Mouse (Mus musculus): ENCODE measurements at regions not wholly inside any gene's neighbourhood (a gene's known extent, or its start where the extent isn't known, plus 50 kb on each side); places are given as distances from the start of the nearest gene placed in this dataset.
A peak's percentile ranks its signal among the peaks of the same experiment; 100 is the strongest.

DNA sequence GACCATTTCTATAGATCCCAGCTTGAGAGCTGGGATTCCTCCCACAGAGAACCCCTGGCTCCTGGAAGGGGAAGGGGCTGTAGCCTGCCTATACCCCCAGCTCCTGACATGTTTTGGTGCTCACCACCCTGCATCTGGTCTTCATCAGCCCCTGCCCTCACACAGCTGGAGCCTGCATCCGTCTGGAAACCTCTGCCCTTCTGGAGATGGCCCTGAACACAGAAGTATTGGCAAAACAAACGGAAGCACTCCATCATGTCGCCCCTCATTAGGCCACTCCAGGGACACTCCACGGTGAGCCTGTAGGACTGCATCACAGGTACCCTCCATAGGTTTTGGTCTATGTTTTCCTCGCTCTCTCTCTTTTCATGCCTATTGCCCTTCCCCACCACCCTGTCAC is 231.3 kb downstream of the Rybp start:
- no peak overlapping the region for H3K9ac ChIP-seq
- no peak for ATAC-seq (ENCODE audit: insufficient read depth, low FRiP score, low read depth)
- no peak overlapping the region for H3K4me2 ChIP-seq
- no peak overlapping the region for H3K27ac ChIP-seq
- H3K4me3 ChIP-seq (replicated peaks), result no peak overlapping the region
- H3K9me3 ChIP-seq, result no peaks in the 10 kb centered on the region
- WGBS, result 58% methylated on average over 5 of the region's 5 CpGs
- H3K36me3 ChIP-seq, result no peaks in the 10 kb centered on the region
- H3K4me1 ChIP-seq, result peaks cover 6% of the 10 kb centered on the region; the same call in 1 of the 2 replicates
- H3K27me3 ChIP-seq (replicated peaks), result 0 out of 2 replicates have a peak, but pooled peaks cover 4% of the 10 kb centered on the region

GRCm38 (mm10) chr6:100052955-100053795 is 234.1 kb downstream of the Rybp start:
- Histone ChIP-seq H3K9ac (no peak overlapping the region), H3K4me1 (peaks cover 6% of the 10 kb centered on the region; the same call in 1 of the 2 replicates), H3K27me3 (replicated peaks) (no peaks in the 10 kb centered on the region), H3K9me3 (no peaks in the 10 kb centered on the region), H3K36me3 (no peaks in the 10 kb centered on the region), H3K4me3 (replicated peaks) (no peak overlapping the region), H3K4me2 (no peak overlapping the region), H3K27ac (no peak overlapping the region)
- ATAC-seq (ENCODE audit: insufficient read depth, low FRiP score, low read depth), result 0 out of 2 replicates have a peak, but pooled peaks have one; percentile 36
- 40% methylated on average over 8 of the region's 8 CpGs for WGBS

- WGBS, result 86% methylated on average over 4 of the region's 4 CpGs
- Histone ChIP-seq H3K27ac (no peak overlapping the region), H3K36me3 (no peaks in the 10 kb centered on the region), H3K27me3 (replicated peaks) (no peaks in the 10 kb centered on the region), H3K9me3 (no peaks in the 10 kb centered on the region), H3K4me1 (peaks cover 6% of the 10 kb centered on the region; the same call in 1 of the 2 replicates), H3K4me3 (replicated peaks) (no peak overlapping the region), H3K9ac (no peak overlapping the region), H3K4me2 (no peak overlapping the region)
- no peak for ATAC-seq (ENCODE audit: insufficient read depth, low FRiP score, low read depth)
Observed at GRCm38 (mm10) chr6:100052406-100052805, 234.9 kb downstream of the Rybp start.

DNA sequence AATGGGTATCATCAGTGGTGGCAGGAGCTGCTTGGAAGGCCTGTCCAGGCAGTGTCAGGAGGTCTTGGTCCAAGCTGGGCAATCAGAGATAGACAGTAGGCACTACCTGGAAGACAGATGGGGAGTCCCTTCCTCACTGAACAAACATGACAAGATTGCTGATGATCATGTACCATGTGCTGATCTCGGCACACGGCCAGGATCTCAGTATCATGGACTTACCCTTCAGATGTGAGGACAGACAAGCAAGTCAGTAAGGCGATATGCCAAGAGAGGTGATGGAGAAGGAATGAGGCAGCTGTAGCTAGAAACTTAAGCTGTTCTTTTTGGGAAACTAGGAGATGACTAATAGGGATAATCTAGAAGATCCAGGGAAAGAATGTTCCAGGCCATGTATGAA is 238.2 kb downstream of the Rybp start:
- no peaks in the 10 kb centered on the region for H3K9me3 ChIP-seq
- WGBS, result 91% methylated on average over 3 of the region's 3 CpGs
- H3K4me1 ChIP-seq, result peaks cover 20% of the 10 kb centered on the region
- H3K4me2 ChIP-seq, result no peak overlapping the region
- H3K27me3 ChIP-seq (replicated peaks), result no peaks in the 10 kb centered on the region
- H3K9ac ChIP-seq, result no peak overlapping the region
- no peak overlapping the region for H3K27ac ChIP-seq
- H3K36me3 ChIP-seq, result no peaks in the 10 kb centered on the region
- ATAC-seq (ENCODE audit: insufficient read depth, low FRiP score, low read depth), result no peak
- H3K4me3 ChIP-seq (replicated peaks), result no peak overlapping the region

- Histone ChIP-seq H3K9me3 (no peaks in the 10 kb centered on the region), H3K4me2 (no peak overlapping the region), H3K4me1 (peaks cover 14% of the 10 kb centered on the region; the same call in 1 of the 2 replicates), H3K9ac (no peak overlapping the region), H3K27ac (no peak overlapping the region), H3K36me3 (no peaks in the 10 kb centered on the region), H3K4me3 (replicated peaks) (no peak overlapping the region), H3K27me3 (replicated peaks) (no peaks in the 10 kb centered on the region)
- 28% methylated on average over 12 of the region's 12 CpGs for WGBS
- peak; percentile 37; the same call in 1 of the 2 replicates for ATAC-seq (ENCODE audit: insufficient read depth, low FRiP score, low read depth)
Observed at GRCm38 (mm10) chr6:100046186-100046990, 240.9 kb downstream of the Rybp start.

- Histone ChIP-seq H3K9ac (no peak overlapping the region), H3K4me2 (no peak overlapping the region), H3K27ac (no peak overlapping the region), H3K27me3 (replicated peaks) (no peaks in the 10 kb centered on the region), H3K9me3 (no peaks in the 10 kb centered on the region), H3K36me3 (no peaks in the 10 kb centered on the region), H3K4me3 (replicated peaks) (no peak overlapping the region), H3K4me1 (peaks cover 14% of the 10 kb centered on the region; the same call in 1 of the 2 replicates)
- no peak for ATAC-seq (ENCODE audit: insufficient read depth, low FRiP score, low read depth)
- 77% methylated on average over 6 of the region's 6 CpGs for WGBS
Observed at GRCm38 (mm10) chr6:100045109-100045508, 242.2 kb downstream of the Rybp start.

DNA sequence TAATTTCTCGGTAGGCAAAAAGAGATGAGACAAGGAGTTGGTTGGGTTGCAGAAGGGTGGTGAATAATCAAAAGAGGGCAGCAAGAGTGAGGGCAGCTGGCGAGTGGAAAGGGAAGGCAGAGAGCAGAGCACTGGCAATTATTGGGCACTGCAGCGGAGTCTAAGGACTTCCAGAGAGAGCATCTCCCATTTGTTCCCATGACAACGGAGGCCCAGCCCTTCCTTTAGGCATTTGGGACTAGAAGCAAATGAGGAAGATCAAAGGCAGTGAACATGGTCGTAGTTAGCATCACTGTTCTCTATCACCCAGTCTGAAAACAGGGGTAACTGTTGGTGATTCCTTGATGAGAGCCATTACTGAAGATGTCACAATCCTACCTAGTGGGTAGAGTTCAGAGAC is 246.1 kb downstream of the Rybp start:
- Histone ChIP-seq H3K36me3 (no peaks in the 10 kb centered on the region), H3K4me3 (replicated peaks) (no peak overlapping the region), H3K9ac (no peak overlapping the region), H3K27ac (no peak overlapping the region), H3K4me1 (peaks cover 7% of the 10 kb centered on the region; the same call in 1 of the 2 replicates), H3K9me3 (no peaks in the 10 kb centered on the region), H3K4me2 (no peak overlapping the region), H3K27me3 (replicated peaks) (no peaks in the 10 kb centered on the region; the same call in 1 of the 2 replicates)
- ATAC-seq (ENCODE audit: insufficient read depth, low FRiP score, low read depth), result no peak
- 52% methylated on average over 5 of the region's 5 CpGs for WGBS

GRCm38 (mm10) chr6:100040459-100040984 is 246.8 kb downstream of the Rybp start:
- Histone ChIP-seq H3K27me3 (replicated peaks) (no peaks in the 10 kb centered on the region; the same call in 1 of the 2 replicates), H3K9me3 (no peaks in the 10 kb centered on the region), H3K4me1 (0 out of 2 replicates have a peak, but pooled peaks cover under 1% of the 10 kb centered on the region), H3K36me3 (no peaks in the 10 kb centered on the region), H3K9ac (no peak overlapping the region), H3K27ac (no peak overlapping the region), H3K4me3 (replicated peaks) (no peak overlapping the region), H3K4me2 (no peak overlapping the region)
- 33% methylated on average over 7 of the region's 7 CpGs for WGBS
- ATAC-seq (ENCODE audit: insufficient read depth, low FRiP score, low read depth), result no peak

- Histone ChIP-seq H3K4me3 (replicated peaks) (no peak overlapping the region), H3K4me2 (no peak overlapping the region), H3K36me3 (no peaks in the 10 kb centered on the region), H3K9me3 (no peaks in the 10 kb centered on the region), H3K27ac (no peak overlapping the region), H3K9ac (no peak overlapping the region), H3K27me3 (replicated peaks) (no peaks in the 10 kb centered on the region; the same call in 1 of the 2 replicates), H3K4me1 (no peaks in the 10 kb centered on the region)
- ATAC-seq (ENCODE audit: insufficient read depth, low FRiP score, low read depth), result no peak
- WGBS, result 78% methylated on average over 10 of the region's 10 CpGs
Observed at GRCm38 (mm10) chr6:100032701-100033100, 254.6 kb downstream of the Rybp start.

- no peak overlapping the region for H3K4me3 ChIP-seq (replicated peaks)
- 44% methylated on average over 2 of the region's 2 CpGs for WGBS
- H3K27ac ChIP-seq, result no peak overlapping the region
- ATAC-seq (ENCODE audit: insufficient read depth, low FRiP score, low read depth), result no peak
- no peak overlapping the region for H3K4me2 ChIP-seq
- H3K27me3 ChIP-seq (replicated peaks), result no peaks in the 10 kb centered on the region
- no peaks in the 10 kb centered on the region for H3K36me3 ChIP-seq
- no peak overlapping the region for H3K9ac ChIP-seq
- H3K4me1 ChIP-seq, result no peaks in the 10 kb centered on the region
- no peaks in the 10 kb centered on the region for H3K9me3 ChIP-seq
Observed at GRCm38 (mm10) chr6:100030522-100030921, 256.8 kb downstream of the Rybp start.

DNA sequence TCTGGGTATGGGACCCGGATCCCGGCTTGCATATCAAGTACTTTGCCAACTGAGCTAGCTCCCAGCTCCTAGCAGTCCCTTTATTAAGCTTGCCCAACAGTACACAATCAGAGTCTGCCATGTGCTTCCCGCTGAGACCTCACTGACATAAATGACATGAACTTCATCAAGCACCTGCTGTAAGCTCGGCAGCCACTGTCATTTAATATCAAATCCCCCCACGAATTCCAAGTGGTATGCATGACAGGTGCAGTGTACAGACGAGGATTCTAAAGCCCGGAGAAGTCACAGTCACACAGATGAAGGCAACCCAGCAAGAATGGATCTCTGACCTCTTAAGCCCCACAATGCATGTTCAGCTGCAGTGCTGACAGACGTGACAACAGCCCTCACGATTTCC is 257.3 kb downstream of the Rybp start:
- no peaks in the 10 kb centered on the region for H3K4me1 ChIP-seq
- no peak for ATAC-seq (ENCODE audit: insufficient read depth, low FRiP score, low read depth)
- H3K9ac ChIP-seq, result no peak overlapping the region
- no peaks in the 10 kb centered on the region for H3K9me3 ChIP-seq
- 59% methylated on average over 9 of the region's 9 CpGs for WGBS
- no peak overlapping the region for H3K4me3 ChIP-seq (replicated peaks)
- no peaks in the 10 kb centered on the region for H3K27me3 ChIP-seq (replicated peaks)
- H3K27ac ChIP-seq, result no peak overlapping the region
- no peak overlapping the region for H3K4me2 ChIP-seq
- H3K36me3 ChIP-seq, result no peaks in the 10 kb centered on the region

DNA sequence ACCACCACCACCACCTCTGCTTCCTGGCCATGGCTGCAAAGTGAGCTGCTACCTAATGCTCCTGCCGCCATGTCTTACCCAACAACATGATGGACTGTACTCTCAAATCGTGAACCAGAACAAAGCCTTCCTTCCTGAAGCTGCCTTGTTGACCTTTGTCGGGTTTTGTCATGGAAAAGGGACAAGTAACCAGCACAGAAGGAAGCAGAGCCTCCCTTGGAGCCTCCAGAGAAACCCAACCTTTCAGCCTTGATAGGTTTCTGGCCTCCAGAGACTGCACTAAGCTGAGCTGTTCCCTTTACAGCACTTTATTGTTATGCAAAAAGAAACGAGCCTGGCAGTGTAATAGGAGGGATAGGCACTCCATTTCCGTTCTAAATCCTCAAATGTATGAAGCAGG is 259.8 kb downstream of the Rybp start:
- Histone ChIP-seq H3K27me3 (replicated peaks) (no peaks in the 10 kb centered on the region), H3K4me1 (no peaks in the 10 kb centered on the region), H3K4me2 (no peak overlapping the region), H3K36me3 (no peaks in the 10 kb centered on the region), H3K4me3 (replicated peaks) (no peak overlapping the region), H3K9ac (no peak overlapping the region), H3K27ac (no peak overlapping the region), H3K9me3 (no peaks in the 10 kb centered on the region)
- WGBS, result 61% methylated on average over 5 of the region's 5 CpGs
- no peak for ATAC-seq (ENCODE audit: insufficient read depth, low FRiP score, low read depth)
